Mouse (Mus musculus): ENCODE results near the gene Kif11. TPM values are rescaled to one million over a fixed set of nuclear protein-coding genes. Genes with fewer than 3 reads are reported as not detected.

Kif11 gene
- total and polyA plus RNA-seq, 2 experiments from 2014 or later: 10.8 to 31.4 TPM

DNA sequence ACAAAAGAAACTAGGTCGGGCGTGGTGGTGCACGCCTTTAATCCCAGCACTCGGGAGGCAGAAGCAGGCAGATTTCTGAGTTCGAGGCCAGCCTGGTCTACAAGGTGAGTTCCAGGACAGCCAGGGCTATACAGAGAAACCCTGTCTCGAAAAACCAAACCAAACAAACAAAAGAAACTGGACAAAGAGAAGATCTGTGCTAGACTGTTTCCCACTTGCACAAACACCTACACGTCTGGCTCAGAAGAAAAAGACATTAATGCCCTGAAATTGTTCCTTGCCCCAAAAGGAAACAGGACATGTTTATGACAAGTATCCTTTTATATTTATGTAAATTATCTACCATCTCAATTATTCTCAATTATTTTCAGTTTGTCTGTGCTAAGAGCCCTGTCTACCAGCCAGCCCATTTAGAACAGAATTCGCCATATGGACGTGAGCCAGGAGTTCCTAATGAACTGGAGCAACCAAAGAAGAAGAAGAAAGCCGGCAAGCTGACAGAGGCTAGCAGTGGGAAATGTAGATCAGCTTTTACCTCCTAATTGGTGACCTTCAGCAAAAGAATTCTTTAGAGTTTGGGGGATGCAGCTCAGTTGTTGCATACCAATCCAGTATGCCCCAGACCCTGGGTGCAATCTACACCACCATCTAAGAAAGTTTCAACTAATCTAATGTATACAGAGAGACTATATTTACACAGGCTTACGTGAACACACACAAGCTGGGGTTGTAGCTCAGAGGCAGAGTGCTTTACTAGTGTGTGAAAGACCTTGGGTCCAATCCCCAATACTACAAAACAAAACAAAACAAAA, 12.9 kb upstream of the Kif11 start:
- H3K9ac ChIP-seq (replicated peaks; ENCODE audit: low read depth, low read length): no peak overlapping the region
- H3K9me3 ChIP-seq (replicated peaks; ENCODE audit: control insufficient read depth, low read length): no peaks in the 10 kb centered on the region
- no peaks in the 10 kb centered on the region for H3K27me3 ChIP-seq (ENCODE audit: control insufficient read depth, insufficient read depth, low read length)
- H3K4me1 ChIP-seq (ENCODE audit: control insufficient read depth, insufficient read depth): no peaks in the 10 kb centered on the region
- no peak overlapping the region for H3K4me3 ChIP-seq (ENCODE audit: low read depth, low read length)
- no peak overlapping the region for H3K4me2 ChIP-seq (ENCODE audit: low read depth, low read length)
- WGBS: 79% methylated on average over 11 of the region's 11 CpGs
- H3K36me3 ChIP-seq (replicated peaks; ENCODE audit: control insufficient read depth, insufficient read depth, low read length): no peaks in the 10 kb centered on the region
- no peak overlapping the region for H3K27ac ChIP-seq (ENCODE audit: low read depth)
- ATAC-seq (ENCODE audit: insufficient read depth, low read depth) (no peak), DNase-seq (ENCODE audit: low spot score) (no peak)
- TF ChIP-seq EP300 (IDR thresholded peaks at IDR 0.05; ENCODE audit: low read depth): no peak
- no peak for TF ChIP-seq CTCF (IDR thresholded peaks at IDR 0.05; ENCODE audit: low read depth)

DNA sequence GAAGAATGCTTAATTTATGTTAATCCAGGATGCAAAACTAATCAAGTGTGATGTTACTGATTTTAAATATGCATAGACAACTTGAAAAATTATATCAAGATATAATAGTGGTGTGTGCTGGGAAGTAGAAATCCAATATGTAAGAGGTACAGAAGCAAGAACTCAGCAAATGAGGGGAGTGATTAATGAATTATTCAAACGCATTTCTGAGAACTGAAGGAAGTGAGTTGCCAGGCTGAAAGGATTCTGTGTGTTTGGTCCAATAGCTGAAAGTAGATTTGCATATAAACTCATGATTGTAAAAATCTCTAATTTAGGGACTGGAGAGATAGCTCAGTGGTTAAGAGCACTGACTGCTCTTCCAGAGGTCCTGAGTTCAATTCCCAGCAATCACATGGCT, 7.2 kb upstream of the Kif11 start:
- WGBS: 79% methylated on average over 1 of the region's 1 CpGs
- Histone ChIP-seq H3K9me3 (replicated peaks; ENCODE audit: control insufficient read depth, low read length) (no peaks in the 10 kb centered on the region), H3K4me1 (ENCODE audit: control insufficient read depth, insufficient read depth) (no peaks in the 10 kb centered on the region), H3K36me3 (replicated peaks; ENCODE audit: control insufficient read depth, insufficient read depth, low read length) (no peaks in the 10 kb centered on the region), H3K27me3 (ENCODE audit: control insufficient read depth, insufficient read depth, low read length) (no peaks in the 10 kb centered on the region), H3K4me2 (ENCODE audit: low read depth, low read length) (no peak overlapping the region), H3K27ac (ENCODE audit: low read depth) (no peak overlapping the region), H3K4me3 (ENCODE audit: low read depth, low read length) (no peak overlapping the region), H3K9ac (replicated peaks; ENCODE audit: low read depth, low read length) (no peak overlapping the region)
- DNase-seq (ENCODE audit: low spot score) (no peak), ATAC-seq (ENCODE audit: insufficient read depth, low read depth) (no peak)
- TF ChIP-seq EP300 (IDR thresholded peaks at IDR 0.05; ENCODE audit: low read depth): no peak
- TF ChIP-seq CTCF (IDR thresholded peaks at IDR 0.05; ENCODE audit: low read depth): no peak

DNA sequence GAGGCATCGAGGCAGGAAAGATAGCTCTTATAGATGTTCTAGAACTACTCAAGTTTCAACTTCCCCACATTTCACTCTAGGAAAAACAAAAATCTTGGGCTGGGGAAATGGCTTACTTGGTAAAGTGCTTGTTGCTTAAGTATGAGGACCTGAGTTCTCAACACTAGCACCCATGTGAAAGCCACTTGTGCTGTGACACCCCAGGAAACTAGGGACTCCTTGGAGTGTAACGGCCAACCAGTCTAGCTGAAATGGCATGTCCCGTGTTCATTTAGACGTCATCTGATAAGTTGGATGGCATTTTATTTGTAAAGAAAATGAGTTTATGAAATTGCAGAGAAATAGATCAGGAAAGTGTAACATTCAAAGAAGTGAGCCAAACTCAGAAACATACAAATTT, 6.3 kb upstream of the Kif11 start:
- TF ChIP-seq EP300 (IDR thresholded peaks at IDR 0.05; ENCODE audit: low read depth) (no peak), CTCF (IDR thresholded peaks at IDR 0.05; ENCODE audit: low read depth) (no peak)
- 76% methylated on average over 4 of the region's 4 CpGs for WGBS
- H3K9ac ChIP-seq (replicated peaks; ENCODE audit: low read depth, low read length): no peak overlapping the region
- no peak overlapping the region for H3K27ac ChIP-seq (ENCODE audit: low read depth)
- H3K9me3 ChIP-seq (replicated peaks; ENCODE audit: control insufficient read depth, low read length): no peaks in the 10 kb centered on the region
- no peaks in the 10 kb centered on the region for H3K27me3 ChIP-seq (ENCODE audit: control insufficient read depth, insufficient read depth, low read length)
- DNase-seq (ENCODE audit: low spot score): no peak
- H3K36me3 ChIP-seq (replicated peaks; ENCODE audit: control insufficient read depth, insufficient read depth, low read length): no peaks in the 10 kb centered on the region
- no peak overlapping the region for H3K4me2 ChIP-seq (ENCODE audit: low read depth, low read length)
- no peaks in the 10 kb centered on the region for H3K4me1 ChIP-seq (ENCODE audit: control insufficient read depth, insufficient read depth)
- no peak overlapping the region for H3K4me3 ChIP-seq (ENCODE audit: low read depth, low read length)
- ATAC-seq (ENCODE audit: insufficient read depth, low read depth): no peak

DNA sequence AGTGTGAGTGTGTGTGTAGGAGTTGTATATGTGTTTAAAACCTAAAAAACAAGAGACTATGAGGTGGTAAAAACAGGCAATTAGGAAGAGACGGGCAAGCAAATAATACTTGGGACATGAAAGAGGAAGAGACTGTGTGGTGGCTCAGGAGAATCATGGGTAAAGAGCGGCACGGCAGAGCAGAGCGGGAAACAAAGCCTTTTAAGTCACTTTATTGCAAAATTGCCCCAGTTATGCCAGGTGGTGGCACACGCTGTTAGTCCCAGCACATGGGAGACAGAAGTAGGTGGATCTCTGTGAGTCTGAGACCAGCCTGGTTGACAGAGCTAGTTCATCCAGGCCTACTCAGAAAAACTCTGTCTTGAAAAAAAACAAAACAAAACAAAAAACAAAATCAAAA, 5.8 kb upstream of the Kif11 start:
- DNase-seq (ENCODE audit: low spot score): no peak
- TF ChIP-seq EP300 (IDR thresholded peaks at IDR 0.05; ENCODE audit: low read depth): no peak
- H3K9me3 ChIP-seq (replicated peaks; ENCODE audit: control insufficient read depth, low read length): no peaks in the 10 kb centered on the region
- no peaks in the 10 kb centered on the region for H3K27me3 ChIP-seq (ENCODE audit: control insufficient read depth, insufficient read depth, low read length)
- no peak overlapping the region for H3K9ac ChIP-seq (replicated peaks; ENCODE audit: low read depth, low read length)
- no peaks in the 10 kb centered on the region for H3K36me3 ChIP-seq (replicated peaks; ENCODE audit: control insufficient read depth, insufficient read depth, low read length)
- no peak overlapping the region for H3K4me3 ChIP-seq (ENCODE audit: low read depth, low read length)
- no peak for ATAC-seq (ENCODE audit: insufficient read depth, low read depth)
- peaks cover 4% of the 10 kb centered on the region; the same call in 1 of the 2 replicates for H3K4me1 ChIP-seq (ENCODE audit: control insufficient read depth, insufficient read depth)
- H3K27ac ChIP-seq (ENCODE audit: low read depth): no peak overlapping the region
- WGBS: 82% methylated on average over 5 of the region's 5 CpGs
- no peak overlapping the region for H3K4me2 ChIP-seq (ENCODE audit: low read depth, low read length)

DNA sequence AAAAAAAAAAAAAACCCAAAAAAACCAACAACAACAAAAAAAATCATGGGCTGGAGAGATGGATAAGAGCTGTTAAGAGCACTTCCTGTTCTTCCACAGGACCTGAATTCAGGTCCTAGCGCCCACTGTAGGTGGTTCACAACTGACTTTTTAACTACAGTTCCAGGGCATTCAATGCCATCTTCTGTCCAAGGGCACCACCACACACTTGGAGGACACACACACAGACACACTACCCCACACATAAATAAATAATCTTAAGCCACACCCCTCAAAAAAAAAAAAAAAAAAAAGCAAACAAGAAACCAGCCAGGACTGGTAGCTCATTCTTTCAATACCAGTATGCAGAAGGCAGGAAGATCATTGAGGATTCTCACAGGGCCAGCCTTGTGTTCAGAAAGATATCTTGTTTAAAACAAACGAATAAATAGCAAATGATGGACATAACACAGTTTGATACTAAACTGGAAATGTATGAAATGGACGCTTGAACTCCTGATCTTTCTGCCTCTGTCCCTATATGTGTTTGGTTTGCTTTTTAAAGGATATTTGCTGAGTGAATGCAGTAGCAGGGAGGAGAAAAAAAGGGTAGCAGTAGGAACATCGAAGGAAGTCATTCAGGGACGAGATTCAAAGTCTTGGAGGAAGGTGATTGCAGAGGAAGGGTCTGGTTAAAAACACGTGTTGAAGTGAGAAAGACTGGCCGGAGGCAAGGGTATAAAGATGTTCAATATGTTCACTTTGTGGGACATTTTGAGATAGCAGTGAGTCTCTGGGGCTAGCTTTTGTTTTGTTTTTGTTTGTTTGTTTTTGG, 1.1 kb upstream of the Kif11 start:
- peak overlapping the region; percentile 98 for H3K27ac ChIP-seq (ENCODE audit: low read depth)
- peak overlapping the region; percentile 85 for H3K9ac ChIP-seq (replicated peaks; ENCODE audit: low read depth, low read length)
- H3K9me3 ChIP-seq (replicated peaks; ENCODE audit: control insufficient read depth, low read length): no peaks in the 10 kb centered on the region
- H3K4me3 ChIP-seq (ENCODE audit: low read depth, low read length): peak overlapping the region; percentile 73
- TF ChIP-seq EP300 (IDR thresholded peaks at IDR 0.05; ENCODE audit: low read depth): no peak
- TF ChIP-seq CTCF (IDR thresholded peaks at IDR 0.05; ENCODE audit: low read depth): no peak
- no peak for ATAC-seq (ENCODE audit: insufficient read depth, low read depth)
- H3K4me2 ChIP-seq (ENCODE audit: low read depth, low read length): peak overlapping the region; percentile 80
- WGBS: 20% methylated on average over 7 of the region's 7 CpGs
- no peaks in the 10 kb centered on the region for H3K27me3 ChIP-seq (ENCODE audit: control insufficient read depth, insufficient read depth, low read length)
- DNase-seq (ENCODE audit: low spot score): no peak
- H3K4me1 ChIP-seq (ENCODE audit: control insufficient read depth, insufficient read depth): peaks cover 6% of the 10 kb centered on the region; the same call in 1 of the 2 replicates
- H3K36me3 ChIP-seq (replicated peaks; ENCODE audit: control insufficient read depth, insufficient read depth, low read length): no peaks in the 10 kb centered on the region
